Mouse (Mus musculus): ENCODE measurements around the gene Ppm1g.

GRCm38 (mm10) chr5:31257616-31258015 is 37.1 kb upstream of the Ppm1g start:
- TF ChIP-seq CTCF (IDR thresholded peaks at IDR 0.05; ENCODE audit: control insufficient read depth, insufficient read depth, insufficient replicate concordance, low read depth, low read length) (no peak), POLR2A (IDR thresholded peaks at IDR 0.05; ENCODE audit: control insufficient read depth, low read depth, low read length) (no peak)
